Mouse (Mus musculus): ENCODE data around the gene Mapk9.

The Mapk9 gene

GRCm38 (mm10) chr11:49841886-49842285 is 4.7 kb upstream of the Mapk9 start:
- DNase-seq, result no peak

GRCm38 (mm10) chr11:49842718-49843117 is 3.8 kb upstream of the Mapk9 start:
- no peak for DNase-seq

GRCm38 (mm10) chr11:49844311-49844710 is 2.2 kb upstream of the Mapk9 start:
- DNase-seq, result no peak

GRCm38 (mm10) chr11:49844969-49845368 is 1.6 kb upstream of the Mapk9 start:
- DNase-seq, result peak; percentile 56 to 81

- DNase-seq, result no peak
Measured at GRCm38 (mm10) chr11:49845958-49846357, 593 bp upstream of the Mapk9 start.

GRCm38 (mm10) chr11:49847071-49847810 is 690 bp downstream of the Mapk9 start:
- DNase-seq, result no peak

GRCm38 (mm10) chr11:49847811-49848078 is 1.2 kb downstream of the Mapk9 start:
- no peak for DNase-seq

GRCm38 (mm10) chr11:49848080-49848815 is 1.7 kb downstream of the Mapk9 start:
- DNase-seq, result peak; percentile 50 to 67

- DNase-seq, result no peak
Measured at GRCm38 (mm10) chr11:49850331-49850730, 3.8 kb downstream of the Mapk9 start.

- DNase-seq, result no peak
Measured at GRCm38 (mm10) chr11:49855144-49855543, 8.6 kb downstream of the Mapk9 start.

GRCm38 (mm10) chr11:49861139-49861538 is 14.6 kb downstream of the Mapk9 start:
- DNase-seq, result no peak

GRCm38 (mm10) chr11:49863926-49864325 is 17.4 kb downstream of the Mapk9 start:
- no peak for DNase-seq

GRCm38 (mm10) chr11:49867320-49867719 is 20.8 kb downstream of the Mapk9 start:
- no peak for DNase-seq

- peak; percentile 18 to 27 for DNase-seq
Measured at GRCm38 (mm10) chr11:49869762-49870161, 23.2 kb downstream of the Mapk9 start.

GRCm38 (mm10) chr11:49871914-49872313 is 25.4 kb downstream of the Mapk9 start:
- peak; percentile 5 to 30 for DNase-seq

- no peak for DNase-seq
Measured at GRCm38 (mm10) chr11:49872779-49873178, 26.2 kb downstream of the Mapk9 start.

- no peak for DNase-seq
Measured at GRCm38 (mm10) chr11:49876948-49877817, 30.6 kb downstream of the Mapk9 start.

GRCm38 (mm10) chr11:49879950-49880642 is 33.5 kb downstream of the Mapk9 start:
- DNase-seq, result no peak

GRCm38 (mm10) chr11:49883394-49883793 is 36.8 kb downstream of the Mapk9 start:
- DNase-seq, result no peak

- no peak for DNase-seq
Measured at GRCm38 (mm10) chr11:49888469-49888868, 41.9 kb downstream of the Mapk9 start.

- no peak for DNase-seq
Measured at GRCm38 (mm10) chr11:49891993-49892392, 45.4 kb downstream of the Mapk9 start.

GRCm38 (mm10) chr11:49893806-49894205 is 47.3 kb downstream of the Mapk9 start:
- no peak for DNase-seq
